Mouse (Mus musculus): ENCODE data around the gene Vps37c. TPM values are rescaled to one million over a fixed set of nuclear protein-coding genes. Genes with fewer than 3 reads are reported as not detected.

Vps37c gene
- total and polyA plus RNA-seq, 3 experiments: 18.6 to 24.6 (median 20.7) TPM

DNA sequence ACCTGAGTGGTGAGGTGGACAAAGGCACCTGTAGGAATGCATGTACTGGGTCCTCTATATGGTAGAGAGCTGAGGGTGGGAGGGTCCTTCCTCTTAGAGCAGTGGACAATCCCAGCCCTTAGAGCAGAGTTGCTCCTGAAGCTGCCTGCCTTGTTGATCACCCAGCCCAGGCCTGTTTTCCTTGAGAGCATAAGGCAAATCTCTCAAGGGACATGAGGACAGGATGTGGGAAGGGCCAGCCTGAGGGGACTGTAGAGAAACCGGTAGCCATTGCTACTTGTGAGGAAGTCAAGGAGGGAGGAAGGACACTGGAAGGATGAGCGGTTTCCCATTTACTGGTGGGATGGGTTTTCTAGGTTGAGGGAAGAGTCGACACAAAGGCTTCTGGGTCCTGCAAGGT lies 54.0 kb downstream of the Vps37c start:
- Histone ChIP-seq H3K36me3 (ENCODE audit: control insufficient read depth, insufficient read depth, low read length) (no peaks in the 10 kb centered on the region), H3K79me2 (replicated peaks; ENCODE audit: control insufficient read depth, insufficient read depth, low read length) (no peaks in the 10 kb centered on the region), H3K4me1 (ENCODE audit: control insufficient read depth, insufficient read depth, low read length) (no peaks in the 10 kb centered on the region), H3K4me3 (no peak overlapping the region), H3K27ac (no peak overlapping the region; the same call in 1 of the 2 replicates), H3K27me3 (ENCODE audit: control insufficient read depth, insufficient read depth, low read length) (no peaks in the 10 kb centered on the region), H3K9ac (ENCODE audit: low read depth, low read length) (no peak overlapping the region)
- TF ChIP-seq POLR2A (IDR thresholded peaks at IDR 0.05; ENCODE audit: insufficient read depth, low read depth, low read length) (no peak), EP300 (IDR thresholded peaks at IDR 0.05; ENCODE audit: insufficient read depth, low read depth, low read length) (no peak)
- no peak for DNase-seq
- 35% methylated on average over 3 of the region's 3 CpGs for WGBS
- intact Hi-C loops (cut with DNase I): no loop called here

DNA sequence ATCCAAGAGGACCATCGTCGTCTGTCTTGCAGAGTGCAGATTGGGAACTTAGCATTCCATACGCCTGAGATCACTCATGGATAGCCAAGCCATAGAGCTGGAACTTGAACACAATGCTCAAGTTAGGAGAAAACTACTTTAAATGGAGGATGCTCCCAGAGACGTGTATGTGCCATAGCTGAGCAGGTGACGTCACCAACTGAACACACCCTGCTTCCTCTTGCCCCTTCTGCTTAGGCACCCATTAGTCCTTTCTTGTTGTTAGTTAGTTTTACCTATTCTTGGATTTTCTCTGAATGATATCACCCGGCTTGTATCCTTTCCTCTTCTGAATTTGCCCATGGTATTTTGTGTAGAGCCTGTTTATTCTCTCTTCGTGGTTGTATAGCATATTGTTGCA lies 58.6 kb downstream of the Vps37c start:
- WGBS: 72% methylated on average over 7 of the region's 7 CpGs
- DNase-seq: no peak
- Histone ChIP-seq H3K79me2 (replicated peaks; ENCODE audit: control insufficient read depth, insufficient read depth, low read length) (no peaks in the 10 kb centered on the region), H3K9ac (ENCODE audit: low read depth, low read length) (no peak overlapping the region), H3K4me3 (no peak overlapping the region), H3K36me3 (ENCODE audit: control insufficient read depth, insufficient read depth, low read length) (no peaks in the 10 kb centered on the region), H3K27me3 (ENCODE audit: control insufficient read depth, insufficient read depth, low read length) (no peaks in the 10 kb centered on the region), H3K4me1 (ENCODE audit: control insufficient read depth, insufficient read depth, low read length) (no peaks in the 10 kb centered on the region), H3K27ac (no peak overlapping the region)
- TF ChIP-seq EP300 (IDR thresholded peaks at IDR 0.05; ENCODE audit: insufficient read depth, low read depth, low read length): no peak
- TF ChIP-seq POLR2A (IDR thresholded peaks at IDR 0.05; ENCODE audit: insufficient read depth, low read depth, low read length): no peak
- no peak for TF ChIP-seq CTCF (IDR thresholded peaks at IDR 0.05)
- intact Hi-C loops (cut with DNase I): no loop called here

GRCm38 (mm10) chr19:10747718-10748117 lies 59.2 kb downstream of the Vps37c start:
- Histone ChIP-seq H3K9ac (ENCODE audit: low read depth, low read length) (no peak overlapping the region), H3K4me1 (ENCODE audit: control insufficient read depth, insufficient read depth, low read length) (no peaks in the 10 kb centered on the region), H3K79me2 (replicated peaks; ENCODE audit: control insufficient read depth, insufficient read depth, low read length) (no peaks in the 10 kb centered on the region), H3K27ac (no peak overlapping the region), H3K27me3 (ENCODE audit: control insufficient read depth, insufficient read depth, low read length) (no peaks in the 10 kb centered on the region), H3K36me3 (ENCODE audit: control insufficient read depth, insufficient read depth, low read length) (no peaks in the 10 kb centered on the region), H3K4me3 (no peak overlapping the region)
- intact Hi-C loops (cut with DNase I): no loop called here
- no peak for DNase-seq
- WGBS: 87% methylated on average over 6 of the region's 6 CpGs
- TF ChIP-seq EP300 (IDR thresholded peaks at IDR 0.05; ENCODE audit: insufficient read depth, low read depth, low read length) (no peak), POLR2A (IDR thresholded peaks at IDR 0.05; ENCODE audit: insufficient read depth, low read depth, low read length) (no peak), CTCF (IDR thresholded peaks at IDR 0.05) (no peak)

DNA sequence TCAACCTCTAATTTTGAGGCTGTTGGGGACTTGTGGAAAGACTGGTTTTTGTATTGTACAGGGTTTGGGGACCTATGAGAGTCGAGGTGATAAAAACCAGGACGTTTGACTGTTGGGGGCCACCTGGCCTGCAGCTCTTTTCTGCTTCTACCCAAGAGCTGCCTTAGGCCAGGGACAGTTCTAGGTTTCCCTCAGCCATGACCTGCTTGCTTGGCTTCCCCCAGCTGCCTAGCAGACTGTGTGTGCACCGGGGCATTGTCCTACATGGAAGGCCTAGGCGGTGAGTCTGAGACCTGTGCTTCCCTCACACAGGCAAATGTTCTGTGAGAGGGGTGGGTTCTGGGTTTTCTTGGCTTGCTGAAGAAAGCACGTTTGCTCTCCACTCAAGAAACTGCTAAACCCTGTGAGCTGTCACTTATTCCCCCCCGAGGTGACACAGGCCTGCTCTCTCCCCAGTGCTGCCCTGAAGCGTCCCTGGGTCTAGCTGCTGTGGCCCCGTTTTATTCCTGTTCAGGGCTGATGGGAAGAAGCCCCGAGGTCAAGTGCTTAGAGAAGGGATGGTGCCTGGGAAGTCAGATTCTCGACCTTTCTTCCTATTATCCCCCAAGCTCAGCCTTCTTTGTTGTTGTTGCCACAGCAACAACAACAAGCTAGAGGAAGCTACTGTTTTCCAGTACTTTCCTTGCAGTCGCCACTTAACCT lies 60.0 kb downstream of the Vps37c start:
- H3K4me1 ChIP-seq (ENCODE audit: control insufficient read depth, insufficient read depth, low read length): no peaks in the 10 kb centered on the region
- intact Hi-C loops (cut with DNase I): no loop called here
- no peaks in the 10 kb centered on the region for H3K79me2 ChIP-seq (replicated peaks; ENCODE audit: control insufficient read depth, insufficient read depth, low read length)
- WGBS: 63% methylated on average over 11 of the region's 11 CpGs
- no peak for DNase-seq
- no peak overlapping the region for H3K9ac ChIP-seq (ENCODE audit: low read depth, low read length)
- H3K27ac ChIP-seq: no peak overlapping the region
- H3K36me3 ChIP-seq (ENCODE audit: control insufficient read depth, insufficient read depth, low read length): no peaks in the 10 kb centered on the region
- no peak overlapping the region for H3K4me3 ChIP-seq
- TF ChIP-seq CTCF (IDR thresholded peaks at IDR 0.05) (no peak), EP300 (IDR thresholded peaks at IDR 0.05; ENCODE audit: insufficient read depth, low read depth, low read length) (no peak), POLR2A (IDR thresholded peaks at IDR 0.05; ENCODE audit: insufficient read depth, low read depth, low read length) (no peak)
- no peaks in the 10 kb centered on the region for H3K27me3 ChIP-seq (ENCODE audit: control insufficient read depth, insufficient read depth, low read length)

GRCm38 (mm10) chr19:10749295-10749694 lies 60.8 kb downstream of the Vps37c start:
- no peak for TF ChIP-seq POLR2A (IDR thresholded peaks at IDR 0.05; ENCODE audit: insufficient read depth, low read depth, low read length)
- TF ChIP-seq CTCF (IDR thresholded peaks at IDR 0.05): no peak
- no peak for TF ChIP-seq EP300 (IDR thresholded peaks at IDR 0.05; ENCODE audit: insufficient read depth, low read depth, low read length)
- Histone ChIP-seq H3K79me2 (replicated peaks; ENCODE audit: control insufficient read depth, insufficient read depth, low read length) (no peaks in the 10 kb centered on the region), H3K4me1 (ENCODE audit: control insufficient read depth, insufficient read depth, low read length) (no peaks in the 10 kb centered on the region), H3K27ac (no peak overlapping the region), H3K9ac (ENCODE audit: low read depth, low read length) (no peak overlapping the region), H3K27me3 (ENCODE audit: control insufficient read depth, insufficient read depth, low read length) (no peaks in the 10 kb centered on the region), H3K4me3 (no peak overlapping the region), H3K36me3 (ENCODE audit: control insufficient read depth, insufficient read depth, low read length) (no peaks in the 10 kb centered on the region)
- no peak for DNase-seq
- 82% methylated on average over 6 of the region's 6 CpGs for WGBS
- intact Hi-C loops (cut with DNase I): no loop called here

DNA sequence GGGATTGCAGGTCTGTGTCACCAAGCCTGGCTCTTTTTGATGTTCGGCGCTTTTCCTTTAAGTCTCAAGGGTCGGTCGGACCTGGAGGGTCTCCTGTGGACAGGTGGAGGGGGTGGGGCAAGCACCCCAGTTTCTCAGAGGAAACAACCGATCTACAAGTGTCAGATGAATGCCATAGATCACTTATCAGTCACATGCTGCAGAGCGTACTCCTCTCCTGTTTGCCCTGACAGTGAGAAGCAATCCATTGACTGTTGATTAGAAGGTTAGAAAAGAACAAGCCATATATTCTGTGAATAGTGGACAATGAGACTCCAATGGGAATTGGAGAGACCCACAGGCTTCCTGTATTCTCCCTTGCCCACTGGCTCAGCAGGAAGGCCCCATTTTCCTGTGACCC lies 61.6 kb downstream of the Vps37c start:
- WGBS: 88% methylated on average over 6 of the region's 6 CpGs
- no peaks in the 10 kb centered on the region for H3K79me2 ChIP-seq (replicated peaks; ENCODE audit: control insufficient read depth, insufficient read depth, low read length)
- DNase-seq: no peak
- H3K27ac ChIP-seq: no peak overlapping the region
- TF ChIP-seq POLR2A (IDR thresholded peaks at IDR 0.05; ENCODE audit: insufficient read depth, low read depth, low read length) (no peak), CTCF (IDR thresholded peaks at IDR 0.05) (no peak), EP300 (IDR thresholded peaks at IDR 0.05; ENCODE audit: insufficient read depth, low read depth, low read length) (no peak)
- no peak overlapping the region for H3K9ac ChIP-seq (ENCODE audit: low read depth, low read length)
- no peaks in the 10 kb centered on the region for H3K4me1 ChIP-seq (ENCODE audit: control insufficient read depth, insufficient read depth, low read length)
- no peaks in the 10 kb centered on the region for H3K36me3 ChIP-seq (ENCODE audit: control insufficient read depth, insufficient read depth, low read length)
- H3K4me3 ChIP-seq: no peak overlapping the region
- H3K27me3 ChIP-seq (ENCODE audit: control insufficient read depth, insufficient read depth, low read length): no peaks in the 10 kb centered on the region
- intact Hi-C loops (cut with DNase I): no loop called here
